Mouse (Mus musculus) heart, adult 2 months (tissue): ENCODE measurements around the gene Foxn3. TPM values are rescaled to one million over a fixed set of nuclear protein-coding genes. Genes with fewer than 3 reads are reported as not detected.

Experiments used
- DNase-seq, 2 experiments: peaks; one replicate each; pipeline ENCODE4 v3.0.0; 2021
- H3K27ac ChIP-seq: fragments of 200-600 bp; 2 replicates; pipeline ENCODE4 v1.8.1; 2022
- H3K27me3 ChIP-seq: fragments of 200-500 bp; 2 replicates; pipeline ENCODE4 v1.6.1; 2012; ENCODE audit warnings: mild to moderate bottlenecking, low read length, inconsistent platforms, mixed read lengths; ENCODE audit not compliant: control insufficient read depth, insufficient read depth
- H3K36me3 ChIP-seq: fragments of 200-500 bp; 2 replicates; pipeline ENCODE4 v1.6.1; 2012; ENCODE audit warnings: low read length, inconsistent platforms; ENCODE audit not compliant: control insufficient read depth, insufficient read depth
- H3K4me1 ChIP-seq: fragments of 200-500 bp; 2 replicates; pipeline ENCODE4 v1.6.1; 2011; ENCODE audit warnings: low read length; ENCODE audit not compliant: control insufficient read depth, insufficient read depth
- H3K4me3 ChIP-seq: fragments of 200-600 bp; 2 replicates; pipeline ENCODE4 v1.8.1; 2022
- H3K79me2 ChIP-seq: fragments of 200-500 bp; replicated peaks from 2 replicates; pipeline ENCODE4 v1.6.1; 2012; ENCODE audit warnings: mild to moderate bottlenecking, inconsistent platforms, low read length, moderate library complexity, mixed read lengths; ENCODE audit not compliant: control insufficient read depth, insufficient read depth
- H3K9ac ChIP-seq: fragments of 200-500 bp; 2 replicates; pipeline ENCODE4 v1.6.1; 2012; ENCODE audit warnings: low read depth, mild to moderate bottlenecking, control low read depth, inconsistent platforms, low read length, mixed read lengths
- CTCF ChIP-seq: fragments of 200-600 bp; IDR thresholded peaks from 2 replicates; pipeline ENCODE4 v1.8.1; 2022; ENCODE audit warnings: antibody characterized with exemption, mild to moderate bottlenecking, moderate library complexity
- EP300 ChIP-seq: fragments of 200-500 bp; IDR thresholded peaks from 2 replicates; pipeline ENCODE4 v1.6.1; 2011; ENCODE audit warnings: low read depth, low read length, control low read depth; ENCODE audit not compliant: insufficient read depth
- POLR2A ChIP-seq: fragments of 200-500 bp; IDR thresholded peaks from 2 replicates; pipeline ENCODE4 v1.6.1; 2011; ENCODE audit warnings: mild to moderate bottlenecking, low read depth, low read length, control low read depth; ENCODE audit not compliant: insufficient read depth
- WGBS: fragments of 180-500 bp; shearing (Covaris S2); methylation state at CpG from one replicate; pipeline ENCODE4 v1.1.7; 2018; 5-methylcytosine and 5-hydroxymethylcytosine counted together
- intact Hi-C: fragments of 180-260 bp; cut with DNase I; formaldehyde crosslinking; loops from one replicate; pipeline ENCODE4 v1.15.1; 2025
- polyA plus RNA-seq: library from polyadenylated mRNA; depleted of rRNA; stranded (reverse); fragments of >200 nt; gene quantifications from 2 replicates; pipeline ENCODE4 v1.2.3, GENCODE M21; 2012
- total RNA-seq, 2 experiments: library from RNA; stranded (reverse); gene quantifications; 2 replicates each; pipeline ENCODE4 v1.2.3; 2021

Gene Foxn3
- total and polyA plus RNA-seq, 3 experiments, result 28.1 to 117 (median 106) TPM

- TF ChIP-seq CTCF, result no peak
- TF ChIP-seq EP300, result no peak
- no peak for TF ChIP-seq POLR2A
- intact Hi-C loops, result no loop called here
- Histone ChIP-seq H3K4me1 (no peaks in the 10 kb centered on the region), H3K27ac (no peak overlapping the region), H3K9ac (no peak overlapping the region), H3K4me3 (no peak overlapping the region), H3K27me3 (no peaks in the 10 kb centered on the region), H3K36me3 (no peaks in the 10 kb centered on the region), H3K79me2 (no peaks in the 10 kb centered on the region)
- DNase-seq, result no peak
- 75% methylated on average over 3 of the region's 3 CpGs for WGBS
Measured at GRCm38 (mm10) chr12:99587338-99587737, 24.0 kb upstream of the Foxn3 start.

GRCm38 (mm10) chr12:99579989-99580388 lies 16.6 kb upstream of the Foxn3 start:
- no peak for TF ChIP-seq CTCF
- TF ChIP-seq POLR2A, result no peak
- no peak for TF ChIP-seq EP300
- H3K27ac ChIP-seq, result no peak overlapping the region
- no peak for DNase-seq
- intact Hi-C loops, result no loop called here
- H3K4me3 ChIP-seq, result no peak overlapping the region
- no peaks in the 10 kb centered on the region for H3K36me3 ChIP-seq
- no peaks in the 10 kb centered on the region for H3K4me1 ChIP-seq
- no peak overlapping the region for H3K9ac ChIP-seq
- 49% methylated on average over 4 of the region's 4 CpGs for WGBS
- H3K27me3 ChIP-seq, result no peaks in the 10 kb centered on the region
- H3K79me2 ChIP-seq, result no peaks in the 10 kb centered on the region

- Histone ChIP-seq H3K4me1 (no peaks in the 10 kb centered on the region), H3K4me3 (no peak overlapping the region), H3K27ac (no peak overlapping the region), H3K36me3 (no peaks in the 10 kb centered on the region), H3K9ac (no peak overlapping the region), H3K27me3 (no peaks in the 10 kb centered on the region), H3K79me2 (no peaks in the 10 kb centered on the region)
- no peak for DNase-seq
- 60% methylated on average over 6 of the region's 6 CpGs for WGBS
- intact Hi-C loops, result no loop called here
- TF ChIP-seq CTCF (no peak), EP300 (no peak), POLR2A (no peak)
Measured at GRCm38 (mm10) chr12:99576682-99577081, 13.3 kb upstream of the Foxn3 start.

- no peak for TF ChIP-seq CTCF
- no peak for TF ChIP-seq POLR2A
- no peak for TF ChIP-seq EP300
- no peak overlapping the region for H3K4me3 ChIP-seq
- intact Hi-C loops, result no loop called here
- WGBS, result 57% methylated on average over 13 of the region's 13 CpGs
- H3K27ac ChIP-seq, result no peak overlapping the region
- DNase-seq, result no peak
- H3K4me1 ChIP-seq, result peaks cover 2% of the 10 kb centered on the region
- no peak overlapping the region for H3K9ac ChIP-seq
- no peaks in the 10 kb centered on the region for H3K79me2 ChIP-seq
- H3K36me3 ChIP-seq, result no peaks in the 10 kb centered on the region
- H3K27me3 ChIP-seq, result no peaks in the 10 kb centered on the region
Measured at GRCm38 (mm10) chr12:99574299-99574698, 10.9 kb upstream of the Foxn3 start.

- 92% methylated on average over 6 of the region's 6 CpGs for WGBS
Measured at GRCm38 (mm10) chr12:99573036-99573435, 9.7 kb upstream of the Foxn3 start.

GRCm38 (mm10) chr12:99571999-99572398 lies 8.6 kb upstream of the Foxn3 start:
- Histone ChIP-seq H3K27me3 (no peaks in the 10 kb centered on the region), H3K4me3 (no peak overlapping the region), H3K27ac (no peak overlapping the region), H3K4me1 (peaks cover 2% of the 10 kb centered on the region), H3K9ac (no peak overlapping the region), H3K36me3 (no peaks in the 10 kb centered on the region), H3K79me2 (no peaks in the 10 kb centered on the region)
- DNase-seq, result no peak
- intact Hi-C loops, result no loop called here
- no peak for TF ChIP-seq POLR2A
- WGBS, result 95% methylated on average over 8 of the region's 8 CpGs

More at GRCm38 (mm10) chr12:99573036-99573435, 9.7 kb upstream of the Foxn3 start:
- intact Hi-C loops, result no loop called here
- Histone ChIP-seq H3K9ac (no peak overlapping the region), H3K27me3 (no peaks in the 10 kb centered on the region), H3K27ac (no peak overlapping the region), H3K36me3 (no peaks in the 10 kb centered on the region), H3K4me3 (no peak overlapping the region), H3K79me2 (no peaks in the 10 kb centered on the region), H3K4me1 (peaks cover 2% of the 10 kb centered on the region)
- TF ChIP-seq CTCF (no peak), POLR2A (no peak), EP300 (no peak)
- no peak for DNase-seq
